Mouse (Mus musculus): Measurements from ENCODE around the gene Prph. TPM values are rescaled to one million over a fixed set of nuclear protein-coding genes. Genes with fewer than 3 reads are reported as not detected.

Prph gene
- total RNA-seq, 1 experiment from 2014 or later: 2.2 TPM

DNA sequence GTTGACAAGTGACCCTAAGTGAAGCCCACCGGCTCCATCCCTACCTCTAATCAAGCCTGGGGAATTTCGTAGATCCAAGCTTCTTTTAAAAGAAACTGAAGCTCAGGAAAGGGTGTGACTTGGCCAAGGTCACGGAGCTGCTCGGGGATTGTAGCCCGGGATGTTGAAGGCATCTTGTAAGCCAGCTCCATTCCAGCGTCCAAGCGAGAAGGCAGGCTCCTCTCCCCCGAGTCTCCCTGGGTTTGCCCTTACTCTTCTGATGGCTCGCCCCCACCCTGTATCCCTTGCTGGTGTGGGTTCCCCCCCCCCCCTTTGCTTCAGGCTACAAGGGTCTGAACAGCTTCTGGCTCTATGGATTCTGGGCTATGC is 43.5 kb downstream of the Prph start:
- DNase-seq: no peak

DNA sequence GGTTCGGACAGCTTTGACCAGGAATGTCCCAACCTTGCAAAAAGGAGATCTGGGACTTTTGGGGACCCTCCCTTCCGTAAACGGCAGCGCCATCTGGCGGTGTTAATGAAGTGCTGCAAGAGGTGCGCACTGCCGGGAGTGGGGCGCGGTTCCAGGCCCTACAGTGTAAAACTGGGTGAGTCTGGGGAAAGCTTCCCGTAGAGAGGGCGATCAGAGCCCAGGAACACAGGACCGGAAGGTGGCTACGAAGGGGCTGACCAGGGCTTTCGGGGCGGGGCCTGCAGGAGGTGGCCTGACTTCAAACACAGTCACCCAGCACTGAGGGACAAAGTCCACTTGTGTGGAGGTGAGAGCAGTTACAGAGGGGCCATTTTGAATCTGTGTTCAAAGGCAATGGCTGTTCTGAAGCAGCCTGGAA is 44.2 kb downstream of the Prph start:
- DNase-seq: peak; percentile 71

- no peak for DNase-seq
Observed at GRCm38 (mm10) chr15:99099984-99100383, 45.0 kb downstream of the Prph start.

GRCm38 (mm10) chr15:99105238-99105637 is 50.3 kb downstream of the Prph start:
- no peak for DNase-seq

- no peak for DNase-seq
Observed at GRCm38 (mm10) chr15:99107866-99108265, 52.9 kb downstream of the Prph start.

Small RNA genes lying within 50 kb of the gene (microRNA-seq; reads per million reads assigned to microRNA genes)
- 0.34 to 1.8 reads per million in 2 experiments for gene Mir6960

Other genes with a start within 250 kb of the Prph start
- gene Ddn, start 245.7 kb upstream of the Prph start, total RNA-seq (2021): 0.09 and 0.24 TPM in 2 replicates
- gene Prkag1, start 223.7 kb upstream of the Prph start, total RNA-seq (2021): 60.4 and 78.6 TPM in 2 replicates
- 63.0 and 83.0 TPM in 2 replicates for gene Kmt2d, start 184.0 kb upstream of the Prph start, total RNA-seq (2021)
- gene Rhebl1, start 160.6 kb upstream of the Prph start, total RNA-seq (2021): 3.7 and 4.4 TPM in 2 replicates
- 1.1 and 2.4 TPM in 2 replicates for gene Dhh, start 156.6 kb upstream of the Prph start, total RNA-seq (2021)
- gene Lmbr1l, start 136.9 kb upstream of the Prph start, total RNA-seq (2021): 25.2 and 30.5 TPM in 2 replicates
- gene Tuba1b, start 120.6 kb upstream of the Prph start, total RNA-seq (2021): 285 and 323 TPM in 2 replicates
- gene Gm49450, start 101.6 kb upstream of the Prph start, total RNA-seq (2021): not detected in 2 replicates
- 81.5 and 90.9 TPM in 2 replicates for gene Tuba1a, start 101.5 kb upstream of the Prph start, total RNA-seq (2021)
- 286 and 303 TPM in 2 replicates for gene Tuba1c, start 25.3 kb upstream of the Prph start, total RNA-seq (2021)
- gene Troap, start 19.4 kb downstream of the Prph start, total RNA-seq (2021): 4.3 and 5.6 TPM in 2 replicates
- not detected in 2 replicates for gene C1ql4, start 32.6 kb downstream of the Prph start, total RNA-seq (2021)
- 1.9 and 3.8 TPM in 2 replicates for gene Dnajc22, start 38.0 kb downstream of the Prph start, total RNA-seq (2021)
- 18.7 and 19.6 TPM in 2 replicates for gene Spats2, start 70.7 kb downstream of the Prph start, total RNA-seq (2021)
- 0.67 and 1.2 TPM in 2 replicates for gene Kcnh3, start 169.7 kb downstream of the Prph start, total RNA-seq (2021)
- 32.5 and 54.6 TPM in 2 replicates for gene Mcrs1, start 196.8 kb downstream of the Prph start, total RNA-seq (2021)
- gene Prpf40b, start 239.9 kb downstream of the Prph start, total RNA-seq (2021): 55.2 and 59.6 TPM in 2 replicates
- 2.4 and 4.8 TPM in 2 replicates for gene Fam186b, start 240.7 kb downstream of the Prph start, total RNA-seq (2021)

Data from adrenal gland, postnatal 25 days (tissue).